Mouse (Mus musculus) cortical plate, adult 2 months (tissue): ENCODE measurements around the gene Kirrel3.

Experiments used
- CTCF ChIP-seq: fragments of 200-500 bp; IDR thresholded peaks from 2 replicates; pipeline ENCODE4 v1.5.1; 2011; ENCODE audit warnings: mild to moderate bottlenecking, control low read depth, low read length; ENCODE audit not compliant: insufficient read depth; ENCODE audit errors: extremely low read depth
- POLR2A ChIP-seq: fragments of 200-500 bp; IDR thresholded peaks from 2 replicates; pipeline ENCODE4 v1.6.1; 2011; ENCODE audit warnings: mild to moderate bottlenecking, low read length, control low read depth; ENCODE audit not compliant: insufficient read depth; ENCODE audit errors: extremely low read depth

- TF ChIP-seq CTCF, result no peak
- TF ChIP-seq POLR2A, result no peak
These were observed 401.1 kb downstream of the Kirrel3 start for GRCm38 (mm10) chr9:34886746-34887145.
